Mouse (Mus musculus) intestine, postnatal 0 days (tissue): ENCODE results near the gene Chchd6. TPM values are rescaled to one million over a fixed set of nuclear protein-coding genes. Genes with fewer than 3 reads are reported as not detected.

Experiments used
- ATAC-seq: fragments of 200-750 bp; cut with Nextera tagmentation; 2 replicates; pipeline ENCODE4 v1.8.0; 2017; ENCODE audit warnings: mild to moderate bottlenecking, moderate TSS enrichment, moderate library complexity
- H3K27ac ChIP-seq: fragments of 300-500 bp; sonication (generic); 2 replicates; pipeline ENCODE4 v1.5.1; 2014; ENCODE audit warnings: mild to moderate bottlenecking, low read depth, low read length, moderate library complexity
- H3K27me3 ChIP-seq: fragments of 300-500 bp; sonication (generic); replicated peaks from 2 replicates; pipeline ENCODE4 v1.6.1; 2014; ENCODE audit warnings: low read length, mixed read lengths; ENCODE audit not compliant: control insufficient read depth, insufficient read depth
- H3K36me3 ChIP-seq: fragments of 300-500 bp; sonication (generic); 2 replicates; pipeline ENCODE4 v1.6.1; 2014; ENCODE audit warnings: mild to moderate bottlenecking, moderate library complexity; ENCODE audit not compliant: control insufficient read depth, insufficient read depth
- H3K4me1 ChIP-seq: fragments of 300-500 bp; sonication (generic); replicated peaks from 2 replicates; pipeline ENCODE4 v1.6.1; 2014; ENCODE audit warnings: antibody characterized with exemption, low read length, mixed read lengths; ENCODE audit not compliant: control insufficient read depth, insufficient read depth
- H3K4me2 ChIP-seq: fragments of 300-500 bp; sonication (generic); replicated peaks from 2 replicates; pipeline ENCODE4 v1.6.1; 2014; ENCODE audit warnings: low read depth, mild to moderate bottlenecking, moderate library complexity
- H3K4me3 ChIP-seq: fragments of 300-500 bp; sonication (generic); 2 replicates; pipeline ENCODE4 v1.5.1; 2014; ENCODE audit warnings: low read depth, low read length
- H3K9ac ChIP-seq: fragments of 300-500 bp; sonication (generic); 2 replicates; pipeline ENCODE4 v1.6.1; 2014; ENCODE audit warnings: mild to moderate bottlenecking, low read depth, low read length
- H3K9me3 ChIP-seq: fragments of 300-500 bp; sonication (generic); 2 replicates; pipeline ENCODE4 v1.6.1; 2016; ENCODE audit warnings: mixed run types; ENCODE audit not compliant: control insufficient read depth
- CTCF ChIP-seq: sonication (generic); IDR thresholded peaks from 2 replicates; pipeline ENCODE4 v1.5.1; 2016; ENCODE audit warnings: low read depth, mild to moderate bottlenecking, control low read depth, antibody characterized with exemption, moderate library complexity
- WGBS: fragments of 180-500 bp; shearing (Covaris S2); extraction: QIAGEN DNeasy Blood & Tissue Kit; methylation state at CpG from one replicate; pipeline ENCODE4 v1.1.7; 2014; 5-methylcytosine and 5-hydroxymethylcytosine counted together
- polyA plus RNA-seq: library from polyadenylated mRNA; unstranded; fragments of >200 nt; fragmentation: Nextera tagmentation; extraction: Ambion mirVana; gene quantifications from 2 replicates; pipeline ENCODE4 v1.2.1, GENCODE M21; 2015

The Chchd6 gene
- polyA plus RNA-seq, 1 experiment from 2014 or later: 15.5 TPM

DNA sequence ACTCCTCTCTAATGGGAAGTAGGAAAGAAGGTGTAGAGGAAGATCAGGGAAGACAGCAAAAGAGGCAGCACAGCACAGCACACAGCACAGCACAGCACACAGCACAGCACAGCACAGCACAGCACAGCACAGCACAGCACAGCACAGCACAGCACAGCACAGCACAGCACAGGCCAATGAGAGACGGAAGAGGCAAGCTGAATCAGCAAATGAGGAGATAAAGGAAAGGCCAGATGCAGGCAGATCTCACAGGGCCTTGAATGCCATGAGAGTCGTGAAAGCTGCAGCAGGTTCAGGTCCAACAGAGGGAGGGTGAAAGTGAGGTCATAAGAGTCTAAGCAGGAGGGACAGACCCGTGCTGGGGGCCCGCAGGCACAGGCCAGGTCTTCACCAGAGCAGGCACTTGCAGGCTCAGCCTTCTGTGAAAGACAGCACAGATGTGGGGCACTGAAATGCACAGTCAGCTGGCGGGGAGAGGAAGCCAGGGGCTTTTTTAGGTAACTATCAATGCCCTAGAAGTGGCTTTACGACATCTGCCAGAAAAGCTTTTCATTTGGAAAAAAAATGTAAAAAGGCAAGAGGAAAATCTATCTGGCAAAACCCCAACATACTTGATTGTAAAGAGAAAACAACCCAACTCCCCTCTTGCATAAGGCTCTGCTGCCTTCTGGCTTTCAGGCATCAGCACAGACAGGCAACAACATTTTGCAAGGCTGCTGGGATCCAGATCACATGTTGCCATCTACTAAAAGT lies 96.5 kb downstream of the Chchd6 start:
- Histone ChIP-seq H3K36me3 (no peaks in the 10 kb centered on the region), H3K27me3 (no peaks in the 10 kb centered on the region), H3K9ac (no peak overlapping the region), H3K4me3 (no peak overlapping the region), H3K4me2 (no peak overlapping the region), H3K4me1 (no peaks in the 10 kb centered on the region), H3K9me3 (no peaks in the 10 kb centered on the region), H3K27ac (no peak overlapping the region)
- 49% methylated on average over 6 of the region's 6 CpGs for WGBS
- no peak for ATAC-seq
- TF ChIP-seq CTCF: peak; percentile 43

DNA sequence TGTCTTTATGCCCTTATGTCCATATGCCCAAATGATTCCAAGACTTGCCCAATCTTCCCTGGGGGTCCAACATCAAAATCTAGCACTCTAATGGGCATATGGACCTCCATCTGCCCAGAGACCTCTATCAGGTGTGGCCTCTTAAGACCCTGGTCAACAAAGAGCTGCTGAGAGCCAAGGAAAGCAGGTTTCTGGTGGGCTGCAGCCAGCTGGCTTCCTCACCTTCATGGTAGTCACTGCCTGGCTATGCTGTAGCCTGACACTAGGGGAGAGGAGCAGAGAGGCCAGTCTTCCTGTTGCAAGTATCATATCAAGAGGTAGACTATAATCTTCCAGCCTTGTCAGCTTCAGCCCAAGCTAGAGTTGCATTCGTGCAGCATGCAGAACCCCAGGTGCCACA lies 98.5 kb downstream of the Chchd6 start:
- H3K4me3 ChIP-seq: no peak overlapping the region
- no peak for ATAC-seq
- H3K27me3 ChIP-seq: no peaks in the 10 kb centered on the region
- H3K4me2 ChIP-seq: no peak overlapping the region
- H3K9ac ChIP-seq: no peak overlapping the region
- TF ChIP-seq CTCF: no peak
- no peaks in the 10 kb centered on the region for H3K4me1 ChIP-seq
- no peak overlapping the region for H3K27ac ChIP-seq
- H3K36me3 ChIP-seq: no peaks in the 10 kb centered on the region
- no peaks in the 10 kb centered on the region for H3K9me3 ChIP-seq
- WGBS: 85% methylated on average over 1 of the region's 1 CpGs

DNA sequence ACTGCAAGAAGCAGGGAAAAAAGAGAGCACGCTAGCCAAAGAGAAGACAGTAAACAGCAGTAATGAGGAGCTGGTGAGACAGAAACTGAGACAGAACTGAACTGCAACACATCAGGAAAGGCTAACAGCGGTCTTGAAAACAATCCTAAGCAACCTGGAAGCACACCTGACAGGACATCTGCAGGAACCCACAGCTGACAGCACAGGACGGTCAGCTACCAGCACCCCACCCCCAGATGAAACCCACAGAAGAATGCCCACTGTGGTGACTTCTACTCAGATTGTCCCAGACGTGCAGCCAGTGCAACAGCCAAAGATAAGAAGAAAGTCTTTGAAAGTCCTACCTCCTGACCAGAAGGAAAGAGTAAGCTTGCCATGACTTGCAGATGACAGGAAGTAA lies 103.1 kb downstream of the Chchd6 start:
- Histone ChIP-seq H3K27ac (no peak overlapping the region), H3K4me3 (no peak overlapping the region), H3K9me3 (no peaks in the 10 kb centered on the region), H3K27me3 (no peaks in the 10 kb centered on the region), H3K36me3 (no peaks in the 10 kb centered on the region), H3K4me1 (no peaks in the 10 kb centered on the region), H3K9ac (no peak overlapping the region), H3K4me2 (no peak overlapping the region)
- no peak for ATAC-seq
- 54% methylated on average over 4 of the region's 4 CpGs for WGBS
- TF ChIP-seq CTCF: no peak

DNA sequence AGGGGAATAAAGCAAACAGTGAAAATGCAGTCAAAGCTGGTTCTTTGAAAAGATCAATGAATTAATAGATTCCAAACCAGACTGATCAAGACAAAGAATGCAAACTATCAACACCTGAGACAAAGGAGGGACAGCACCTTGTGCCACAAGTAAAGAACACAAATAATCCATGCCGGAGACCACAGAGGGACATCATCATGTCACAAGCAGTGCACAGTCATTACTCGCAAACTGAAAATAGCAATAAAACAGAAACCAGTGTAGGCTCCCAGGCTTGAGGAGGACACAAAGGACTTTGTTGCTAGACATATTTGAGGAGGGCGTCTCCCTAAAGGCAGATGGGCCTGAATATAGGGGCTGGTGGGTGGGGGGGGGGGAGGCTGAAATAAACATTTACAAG lies 105.1 kb downstream of the Chchd6 start:
- no peaks in the 10 kb centered on the region for H3K27me3 ChIP-seq
- no peak overlapping the region for H3K9ac ChIP-seq
- no peak overlapping the region for H3K27ac ChIP-seq
- TF ChIP-seq CTCF: no peak
- no peak for ATAC-seq
- no peak overlapping the region for H3K4me3 ChIP-seq
- no peaks in the 10 kb centered on the region for H3K36me3 ChIP-seq
- no peak overlapping the region for H3K4me2 ChIP-seq
- WGBS: 91% methylated on average over 3 of the region's 3 CpGs
- no peaks in the 10 kb centered on the region for H3K4me1 ChIP-seq
- H3K9me3 ChIP-seq: no peaks in the 10 kb centered on the region

GRCm38 (mm10) chr6:89489533-89489932 lies 105.9 kb downstream of the Chchd6 start:
- no peak for ATAC-seq
- 76% methylated on average over 1 of the region's 1 CpGs for WGBS
- no peak overlapping the region for H3K4me2 ChIP-seq
- no peaks in the 10 kb centered on the region for H3K27me3 ChIP-seq
- no peaks in the 10 kb centered on the region for H3K36me3 ChIP-seq
- no peaks in the 10 kb centered on the region for H3K4me1 ChIP-seq
- H3K27ac ChIP-seq: no peak overlapping the region
- no peak overlapping the region for H3K4me3 ChIP-seq
- TF ChIP-seq CTCF: no peak
- no peak overlapping the region for H3K9ac ChIP-seq
- H3K9me3 ChIP-seq: no peaks in the 10 kb centered on the region

DNA sequence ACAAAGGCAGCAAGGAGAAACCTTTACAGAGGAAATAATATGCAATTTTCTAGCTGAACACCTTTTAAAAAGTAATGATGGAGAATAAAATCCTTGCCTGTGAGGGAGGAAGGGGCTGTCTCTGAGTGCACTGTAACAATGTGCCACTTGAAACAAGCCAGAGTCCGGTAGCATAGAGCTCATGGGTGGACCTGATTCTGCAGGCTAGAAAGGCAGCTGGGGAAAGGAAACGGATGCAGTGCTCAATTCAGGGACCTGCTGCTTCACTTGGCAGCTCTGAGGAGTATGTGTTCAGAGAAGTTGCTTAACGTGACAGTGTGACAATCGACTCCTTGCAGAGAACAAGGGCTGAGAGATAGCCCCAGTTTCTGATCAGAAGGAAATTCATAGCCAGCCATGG lies 109.4 kb downstream of the Chchd6 start:
- ATAC-seq: no peak
- Histone ChIP-seq H3K9me3 (no peaks in the 10 kb centered on the region), H3K36me3 (no peaks in the 10 kb centered on the region), H3K9ac (no peak overlapping the region), H3K4me1 (no peaks in the 10 kb centered on the region), H3K4me2 (no peak overlapping the region), H3K27ac (no peak overlapping the region), H3K4me3 (no peak overlapping the region), H3K27me3 (no peaks in the 10 kb centered on the region)
- no peak for TF ChIP-seq CTCF
- WGBS: 62% methylated on average over 4 of the region's 4 CpGs
